Mouse (Mus musculus) spleen, adult 2 months (tissue): ENCODE results near the gene Nomo1. TPM values are rescaled to one million over a fixed set of nuclear protein-coding genes. Genes with fewer than 3 reads are reported as not detected.

Experiments used
- DNase-seq, 2 experiments: peaks; one replicate each; pipeline versions ENCODE4 v3.0.0 to v3.0.0-alpha.2; 2012 to 2021; ENCODE audit warnings: low spot score in 2 of 2, low read depth in 1 of 2
- H3K27ac ChIP-seq: fragments of 200-500 bp; 2 replicates; pipeline ENCODE4 v1.5.1; 2012; ENCODE audit warnings: low read length, inconsistent platforms; ENCODE audit not compliant: insufficient read depth
- H3K27me3 ChIP-seq: fragments of 200-500 bp; 2 replicates; pipeline ENCODE4 v1.6.1; 2012; ENCODE audit warnings: mild to moderate bottlenecking, moderate library complexity, low read length, inconsistent platforms; ENCODE audit not compliant: control insufficient read depth, insufficient read depth
- H3K36me3 ChIP-seq: fragments of 200-500 bp; 2 replicates; pipeline ENCODE4 v1.6.1; 2012; ENCODE audit warnings: mild to moderate bottlenecking, low read length, inconsistent platforms; ENCODE audit not compliant: control insufficient read depth, insufficient read depth
- H3K4me1 ChIP-seq: fragments of 200-500 bp; 2 replicates; pipeline ENCODE4 v1.6.1; 2011; ENCODE audit warnings: inconsistent platforms; ENCODE audit not compliant: control insufficient read depth, insufficient read depth, insufficient read length
- H3K4me3 ChIP-seq: fragments of 200-500 bp; 2 replicates; pipeline ENCODE4 v1.5.1; 2011; ENCODE audit warnings: mild to moderate bottlenecking, inconsistent platforms; ENCODE audit not compliant: insufficient read depth, insufficient read length; ENCODE audit errors: extremely low read depth
- CTCF ChIP-seq: fragments of 200-500 bp; IDR thresholded peaks from 2 replicates; pipeline ENCODE4 v1.5.1; 2011; ENCODE audit warnings: mild to moderate bottlenecking, inconsistent platforms; ENCODE audit not compliant: insufficient read depth, insufficient read length, insufficient replicate concordance; ENCODE audit errors: extremely low read depth
- POLR2A ChIP-seq: fragments of 200-500 bp; IDR thresholded peaks from 2 replicates; pipeline ENCODE4 v1.6.1; 2011; ENCODE audit warnings: low read depth, low read length, inconsistent platforms
- WGBS: fragments of 180-500 bp; shearing (Covaris S2); methylation state at CpG from one replicate; pipeline ENCODE4 v1.1.7; 2018; 5-methylcytosine and 5-hydroxymethylcytosine counted together
- polyA plus RNA-seq: library from polyadenylated mRNA; depleted of rRNA; stranded (reverse); fragments of >200 nt; gene quantifications from 2 replicates; pipeline ENCODE4 v1.2.3, GENCODE M21; 2012

Nomo1 gene
- polyA plus RNA-seq, 1 experiment = 22.5 TPM

DNA sequence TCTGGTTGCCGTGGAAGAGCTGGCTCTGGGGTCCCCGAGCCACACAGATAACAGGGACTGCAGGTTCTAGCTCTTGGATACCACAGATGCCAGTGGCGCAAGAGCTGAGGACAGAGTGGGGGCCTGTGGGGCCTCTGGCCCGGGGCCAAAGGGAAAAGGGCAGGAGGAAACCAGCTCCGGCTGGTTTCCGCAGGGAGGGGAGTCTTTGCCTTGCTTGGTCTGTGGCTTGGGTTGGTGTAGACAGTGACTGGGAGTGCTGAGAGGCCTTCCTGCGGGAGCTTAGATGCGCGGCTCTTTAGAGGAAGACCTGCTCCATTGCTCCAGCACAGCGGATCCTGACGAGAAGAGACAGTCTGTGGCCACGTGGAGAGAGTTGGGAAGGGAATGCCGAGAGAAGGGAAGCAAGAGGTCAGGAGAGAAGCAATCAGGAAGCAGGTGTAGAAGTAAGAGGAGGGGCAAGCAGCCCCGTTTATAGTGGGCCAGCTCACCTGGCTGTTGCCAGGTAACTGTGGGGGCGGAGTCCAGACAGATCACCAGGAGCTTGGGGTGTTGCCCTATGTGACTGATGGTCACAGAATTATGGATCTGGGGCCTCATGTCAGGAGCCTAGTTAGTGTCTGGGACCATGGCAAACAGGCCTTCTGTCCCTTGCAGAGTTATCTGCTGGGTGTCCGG lies 51.5 kb downstream of the Nomo1 start:
- Histone ChIP-seq H3K4me3 (no peak overlapping the region), H3K4me1 (no peaks in the 10 kb centered on the region), H3K36me3 (peaks cover 28% of the 10 kb centered on the region), H3K27me3 (no peaks in the 10 kb centered on the region), H3K27ac (no peak overlapping the region)
- DNase-seq = no peak
- 72% methylated on average over 16 of the region's 16 CpGs for WGBS
- TF ChIP-seq CTCF = no peak
- TF ChIP-seq POLR2A = no peak

GRCm38 (mm10) chr7:46086378-46086777 lies 52.9 kb downstream of the Nomo1 start:
- Histone ChIP-seq H3K4me3 (no peak overlapping the region), H3K27me3 (no peaks in the 10 kb centered on the region), H3K27ac (no peak overlapping the region), H3K36me3 (peaks cover 20% of the 10 kb centered on the region), H3K4me1 (no peaks in the 10 kb centered on the region)
- TF ChIP-seq CTCF = no peak
- no peak for TF ChIP-seq POLR2A
- no peak for DNase-seq
- WGBS = 78% methylated on average over 6 of the region's 6 CpGs

GRCm38 (mm10) chr7:46088241-46088640 lies 54.7 kb downstream of the Nomo1 start:
- H3K36me3 ChIP-seq = peaks cover 7% of the 10 kb centered on the region; the same call in 1 of the 2 replicates
- 0 out of 2 replicates have a peak, but pooled peaks cover 1% of the 10 kb centered on the region for H3K27me3 ChIP-seq
- no peak for DNase-seq
- H3K27ac ChIP-seq = no peak overlapping the region
- no peak for TF ChIP-seq CTCF
- no peak for TF ChIP-seq POLR2A
- no peak overlapping the region for H3K4me3 ChIP-seq
- WGBS = 10% methylated on average over 6 of the region's 6 CpGs
- H3K4me1 ChIP-seq = no peaks in the 10 kb centered on the region

DNA sequence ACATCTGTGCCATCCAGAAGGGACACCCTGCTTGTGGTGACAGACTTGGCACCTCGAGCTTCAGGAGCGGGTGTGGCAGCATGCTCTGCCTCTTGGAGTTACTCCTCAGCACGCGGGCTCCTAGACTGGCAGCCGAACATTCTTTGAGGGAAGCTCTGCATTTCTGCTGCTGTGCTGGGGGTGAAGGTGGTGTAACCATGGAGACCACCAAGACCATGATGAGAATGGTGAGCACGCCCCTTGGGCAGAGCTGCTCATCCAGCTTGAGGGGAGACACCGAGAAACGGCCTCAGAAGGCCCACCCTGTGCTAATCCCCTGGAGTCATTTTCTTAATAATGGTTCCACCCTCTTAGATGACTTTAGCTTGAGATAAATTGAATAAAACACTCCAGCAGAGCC lies 59.3 kb downstream of the Nomo1 start:
- no peak for DNase-seq
- no peak overlapping the region for H3K27ac ChIP-seq
- TF ChIP-seq POLR2A (no peak), CTCF (no peak)
- H3K36me3 ChIP-seq = no peaks in the 10 kb centered on the region
- H3K4me1 ChIP-seq = no peaks in the 10 kb centered on the region
- WGBS = 74% methylated on average over 8 of the region's 8 CpGs
- no peak overlapping the region for H3K4me3 ChIP-seq
- H3K27me3 ChIP-seq = 0 out of 2 replicates have a peak, but pooled peaks cover 1% of the 10 kb centered on the region

DNA sequence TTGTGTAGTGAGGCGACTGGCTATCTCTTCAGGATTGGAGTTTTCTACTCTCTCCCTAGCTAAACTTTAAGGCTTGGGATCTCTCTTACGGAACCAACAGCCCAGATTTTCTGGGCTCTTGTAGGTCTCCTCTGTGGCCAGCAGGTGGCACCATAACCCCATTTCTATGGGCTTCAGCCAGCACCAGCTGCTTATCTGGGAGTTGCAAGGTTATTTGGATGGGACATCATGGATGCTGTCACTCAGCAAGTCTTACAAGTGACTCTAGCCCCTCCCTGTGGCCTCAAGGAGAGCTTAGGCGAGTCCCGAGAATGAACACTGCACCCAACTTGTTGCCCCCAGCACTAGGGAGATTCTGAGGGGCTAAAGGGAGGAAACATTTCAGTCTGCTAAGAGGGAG lies 62.6 kb downstream of the Nomo1 start:
- Histone ChIP-seq H3K4me1 (peaks cover 4% of the 10 kb centered on the region; the same call in 1 of the 2 replicates), H3K27me3 (peaks cover 7% of the 10 kb centered on the region), H3K4me3 (no peak overlapping the region), H3K36me3 (no peaks in the 10 kb centered on the region), H3K27ac (no peak overlapping the region)
- peak; percentile 12 to 44 for DNase-seq
- WGBS = 3% methylated on average over 4 of the region's 4 CpGs
- TF ChIP-seq CTCF (peak; percentile 77; the same call in 1 of the 2 replicates), POLR2A (no peak)

DNA sequence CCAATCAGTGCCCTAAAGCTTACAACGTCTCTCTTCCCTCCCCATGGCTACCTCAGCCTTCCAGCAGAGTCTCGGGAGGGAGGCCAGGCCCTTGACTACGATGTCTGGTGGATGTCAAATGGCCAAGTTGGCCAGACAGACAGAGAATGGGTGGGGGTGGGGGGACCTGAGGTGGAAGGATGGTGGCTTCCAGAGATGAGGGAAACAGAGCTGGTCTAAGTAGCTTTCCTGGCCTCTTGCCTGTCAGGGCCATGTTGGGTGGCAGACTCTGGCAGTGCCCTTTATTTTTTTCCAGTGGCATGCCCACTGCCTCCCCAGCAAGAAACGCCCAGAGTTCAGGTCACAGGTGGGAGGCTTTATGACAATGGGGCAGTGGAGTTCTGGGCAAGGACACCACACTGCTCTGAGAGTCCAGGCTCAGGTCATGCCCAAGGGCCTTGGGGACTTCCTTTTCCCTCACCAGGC lies 63.9 kb downstream of the Nomo1 start:
- DNase-seq = no peak
- Histone ChIP-seq H3K4me1 (peaks cover 4% of the 10 kb centered on the region; the same call in 1 of the 2 replicates), H3K36me3 (no peaks in the 10 kb centered on the region), H3K4me3 (no peak overlapping the region), H3K27me3 (peaks cover 7% of the 10 kb centered on the region), H3K27ac (no peak overlapping the region)
- no peak for TF ChIP-seq CTCF
- no peak for TF ChIP-seq POLR2A
- 70% methylated on average over 4 of the region's 4 CpGs for WGBS
